Mouse (Mus musculus) cerebellum, postnatal 25 days (tissue): Measurements from ENCODE around the gene Ly6g5c.

ENCODE experiments used
- DNase-seq, 2 experiments: peaks; one replicate each; pipeline ENCODE4 v3.0.0; 2021; ENCODE audit warnings: mixed read lengths in 2 of 2

The Ly6g5c gene

DNA sequence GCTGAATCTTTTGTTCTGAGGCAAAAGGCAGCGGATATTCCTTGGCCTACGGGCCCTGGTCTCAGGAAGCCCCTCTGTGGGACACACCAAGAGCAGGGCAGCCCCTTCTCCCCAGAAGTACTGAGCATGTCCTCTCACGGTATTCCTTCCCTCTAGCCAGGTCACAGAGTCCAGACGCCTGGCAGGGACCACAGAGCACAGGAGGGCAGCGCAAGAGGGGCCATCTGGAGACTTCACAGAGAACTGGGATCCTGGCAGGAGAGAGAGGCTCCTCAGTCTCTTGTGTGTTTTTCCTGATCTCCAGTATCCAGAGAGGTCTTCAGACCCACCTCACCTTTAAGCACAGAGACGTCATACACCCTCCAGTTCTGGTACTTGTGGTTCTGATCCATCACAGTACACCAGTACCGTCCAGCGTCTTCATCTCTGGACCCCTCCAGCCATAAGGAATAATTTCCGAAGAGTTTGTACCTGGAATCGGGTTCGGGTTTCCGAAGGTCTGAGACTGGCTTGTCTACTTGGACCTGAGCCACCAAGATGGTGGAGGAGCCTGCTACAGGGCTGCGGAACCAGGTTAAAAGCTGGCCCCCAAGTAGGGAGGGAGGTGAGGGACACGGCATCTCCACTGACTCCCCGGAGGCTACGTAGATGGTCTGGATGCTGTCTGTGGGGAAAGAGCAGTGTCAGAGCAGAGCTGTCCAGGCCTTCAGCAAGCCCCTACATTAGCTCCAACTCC lies 25.1 kb upstream of the Ly6g5c start:
- peak; percentile 82 to 83 for DNase-seq

DNA sequence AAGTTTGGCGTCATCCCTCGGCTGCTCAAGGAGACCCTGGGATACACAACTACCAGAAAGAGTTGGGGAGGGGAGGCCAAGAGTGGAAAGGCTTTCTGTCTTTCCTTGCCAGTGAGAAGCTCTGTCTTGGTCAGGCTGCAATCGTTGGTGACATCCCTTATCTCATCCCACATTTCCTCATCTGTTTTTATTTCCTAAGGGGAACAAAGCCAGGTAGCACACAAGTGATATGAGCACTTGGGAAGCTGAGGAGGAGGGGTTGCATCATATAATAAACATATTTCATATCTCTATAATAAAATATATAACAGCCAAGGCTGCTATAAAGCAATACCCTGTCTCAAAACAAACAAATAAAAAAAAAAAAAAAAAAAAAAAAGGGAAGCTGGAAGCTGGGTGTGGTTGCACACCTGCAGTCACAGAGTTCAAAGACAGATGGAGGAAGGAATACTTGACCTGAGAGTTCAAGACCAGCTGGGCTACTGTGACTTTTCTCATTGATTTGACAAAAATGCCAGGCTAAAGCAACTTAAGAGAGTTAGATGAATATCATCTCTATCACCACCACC lies 24.1 kb upstream of the Ly6g5c start:
- no peak for DNase-seq

DNA sequence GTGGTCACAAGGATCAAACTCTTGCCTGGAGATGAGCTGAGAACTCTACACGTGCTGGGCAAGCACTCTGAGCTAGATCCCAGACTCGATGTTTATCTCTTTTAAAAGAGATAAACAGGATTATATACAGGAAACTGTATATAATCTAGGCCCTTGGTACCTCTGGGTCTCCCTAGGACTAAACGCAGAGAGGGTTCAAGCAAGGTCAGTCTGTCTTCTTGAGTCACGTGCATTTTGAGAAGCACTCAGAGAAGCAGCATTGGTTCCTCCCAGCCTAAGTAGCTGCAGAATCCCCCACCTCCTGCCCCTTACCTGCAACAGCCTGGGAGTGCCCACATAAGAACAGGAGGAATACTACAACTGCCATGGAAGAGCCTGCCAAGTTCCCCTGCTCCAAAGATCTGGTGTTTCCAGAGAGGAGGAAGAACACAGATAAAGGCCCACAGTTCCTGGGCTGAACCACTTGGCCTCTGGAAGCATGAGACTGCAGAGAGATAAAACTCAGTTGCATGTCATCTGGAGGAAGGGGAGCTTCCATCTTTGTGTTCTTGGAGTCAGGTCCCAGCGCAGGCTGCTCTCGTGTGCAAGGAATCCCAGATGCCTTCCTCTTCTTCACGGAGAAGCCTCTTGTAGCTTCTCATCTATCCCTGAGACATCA lies 22.7 kb upstream of the Ly6g5c start, which contains the start of gene Ly6g6f:
TSS of gene Ly6g6f (minus strand) at position 403 of the 658 bp plus-strand sequence.
- no peak for DNase-seq

DNA sequence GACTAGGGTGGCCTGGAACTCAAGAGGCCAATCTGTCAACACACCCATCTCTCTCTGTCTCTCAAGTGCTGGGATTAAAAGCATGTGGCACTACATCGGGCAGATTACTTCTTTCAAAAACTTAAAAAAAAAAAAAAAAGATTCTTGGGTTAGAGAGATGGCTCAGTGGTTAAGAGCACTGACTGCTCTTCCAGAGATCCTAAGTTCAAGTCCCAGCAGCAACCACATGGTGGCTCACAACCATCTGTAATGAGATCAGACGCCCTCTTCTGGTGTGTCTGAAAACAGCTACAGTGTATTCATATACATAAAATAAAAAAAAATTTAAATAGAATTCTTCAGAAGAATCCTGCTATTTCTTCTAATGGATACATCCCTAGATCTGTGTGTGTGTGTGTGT lies 19.9 kb upstream of the Ly6g5c start:
- DNase-seq: peak in 1 of 2 experiments; percentile 48

DNA sequence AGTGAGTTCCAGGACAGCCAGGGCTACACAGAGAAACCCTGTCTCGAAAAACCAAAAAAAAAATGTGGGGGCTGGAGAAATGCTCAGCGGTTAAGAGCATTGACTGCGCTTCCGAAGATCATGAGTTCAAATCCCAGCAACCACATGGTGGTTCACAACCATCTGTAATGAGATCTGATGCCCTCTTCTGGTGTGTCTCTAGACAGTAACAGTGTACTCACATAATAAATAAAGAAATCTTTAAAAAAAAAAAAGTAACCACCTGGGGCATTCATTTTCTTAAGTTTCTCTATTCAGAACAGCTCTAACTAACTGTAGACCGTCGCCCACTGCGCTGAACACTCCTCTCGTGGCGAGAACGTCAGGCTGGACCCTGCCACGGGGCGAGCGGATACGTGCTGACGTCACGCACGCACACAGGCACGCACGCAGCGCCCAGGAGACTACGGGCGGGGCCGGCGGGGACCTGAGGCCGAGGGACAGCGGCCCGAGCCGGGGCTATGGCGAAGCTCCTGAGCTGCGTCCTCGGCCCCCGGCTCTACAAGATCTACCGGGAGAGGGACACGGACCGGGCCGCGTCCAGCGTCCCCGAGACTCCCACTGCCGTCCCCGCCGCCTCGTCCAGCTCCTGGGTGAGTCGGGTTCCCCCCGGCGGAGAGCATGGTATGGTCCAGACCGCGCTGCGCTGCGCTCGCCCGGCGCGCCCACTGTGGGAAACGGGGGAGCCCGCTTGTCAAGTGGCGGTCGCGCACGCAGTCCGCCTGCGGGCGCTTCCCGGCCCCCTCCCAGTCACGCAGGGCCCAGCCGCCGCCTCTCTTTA lies 19.0 kb upstream of the Ly6g5c start, which contains the start of gene Abhd16a:
TSS of gene Abhd16a (plus strand) at position 439 of the 820 bp plus-strand sequence.
- peak; percentile 96 to 97 for DNase-seq

DNA sequence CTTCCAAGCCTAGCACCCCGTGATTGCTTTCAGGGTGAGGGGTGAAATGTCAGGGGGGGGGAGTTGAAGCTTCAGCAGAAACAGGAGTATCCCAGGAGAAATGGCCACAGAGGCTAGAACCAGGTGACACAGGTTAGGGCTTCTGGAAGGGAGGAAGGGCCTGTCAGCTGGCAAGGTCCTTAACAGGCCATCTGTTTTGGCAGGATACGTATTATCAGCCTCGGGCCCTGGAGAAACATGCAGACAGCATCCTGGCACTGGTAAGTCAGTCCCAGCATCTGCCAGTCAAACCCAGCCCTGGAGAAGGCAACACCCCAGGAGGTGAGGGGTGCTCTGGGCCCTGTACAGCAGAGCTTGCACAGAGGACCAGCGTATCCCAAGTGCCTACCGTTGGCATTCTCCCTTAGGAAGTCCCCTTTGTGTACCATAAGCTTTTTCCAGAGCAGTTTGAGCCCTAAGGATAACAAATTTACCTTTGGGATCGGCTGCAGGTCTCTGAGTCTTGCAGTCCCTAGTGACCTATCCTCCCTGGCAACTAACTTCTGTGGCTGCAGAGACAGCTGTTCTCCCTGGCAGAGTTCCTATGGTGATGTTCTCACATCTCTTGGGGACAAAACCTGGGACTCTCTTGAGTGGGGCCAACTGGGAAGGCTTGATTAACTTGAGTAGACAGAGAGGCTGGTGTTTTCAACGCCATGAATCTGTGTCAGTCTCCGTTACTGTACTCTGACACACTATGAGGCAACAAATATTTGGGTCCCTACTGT lies 17.7 kb upstream of the Ly6g5c start:
- peak; percentile 87 for DNase-seq

DNA sequence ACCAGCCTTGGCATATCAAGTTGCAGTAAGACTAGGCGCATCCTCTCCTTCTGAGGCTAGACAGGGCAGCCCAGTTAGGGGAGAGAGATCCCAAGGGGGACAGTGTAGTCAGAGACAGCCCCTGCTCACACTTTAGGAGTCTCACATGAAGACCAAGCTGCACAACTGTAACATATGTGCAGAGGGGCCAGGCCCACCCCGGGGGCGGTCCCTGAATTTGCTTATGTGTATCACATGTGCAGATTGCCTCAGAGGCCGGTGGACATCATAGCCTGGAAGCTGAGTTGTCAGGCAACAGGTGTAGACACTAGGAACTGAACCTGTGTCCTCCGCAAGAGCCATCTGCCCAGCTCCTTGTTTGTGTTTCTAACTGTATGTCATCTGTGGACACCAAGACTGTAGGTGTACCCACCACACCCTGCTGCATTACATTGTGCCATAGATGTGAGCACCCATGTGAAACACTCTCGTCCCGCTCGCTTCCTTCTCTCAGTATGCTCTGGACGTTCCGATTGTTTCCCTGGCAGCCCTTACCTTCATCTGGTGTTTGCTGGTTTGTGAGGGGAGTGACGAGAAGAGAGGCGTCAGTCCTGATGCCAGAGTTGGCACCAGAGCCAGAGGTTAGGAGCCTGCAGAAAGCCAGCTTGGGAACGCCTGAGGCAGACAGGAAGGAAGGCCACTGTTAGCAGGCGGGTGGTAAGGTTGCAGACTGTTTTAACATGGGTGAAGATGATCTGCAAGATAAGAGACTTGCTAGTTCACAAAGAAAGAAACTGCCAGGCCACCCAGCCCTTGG lies 15.5 kb upstream of the Ly6g5c start:
- no peak for DNase-seq

DNA sequence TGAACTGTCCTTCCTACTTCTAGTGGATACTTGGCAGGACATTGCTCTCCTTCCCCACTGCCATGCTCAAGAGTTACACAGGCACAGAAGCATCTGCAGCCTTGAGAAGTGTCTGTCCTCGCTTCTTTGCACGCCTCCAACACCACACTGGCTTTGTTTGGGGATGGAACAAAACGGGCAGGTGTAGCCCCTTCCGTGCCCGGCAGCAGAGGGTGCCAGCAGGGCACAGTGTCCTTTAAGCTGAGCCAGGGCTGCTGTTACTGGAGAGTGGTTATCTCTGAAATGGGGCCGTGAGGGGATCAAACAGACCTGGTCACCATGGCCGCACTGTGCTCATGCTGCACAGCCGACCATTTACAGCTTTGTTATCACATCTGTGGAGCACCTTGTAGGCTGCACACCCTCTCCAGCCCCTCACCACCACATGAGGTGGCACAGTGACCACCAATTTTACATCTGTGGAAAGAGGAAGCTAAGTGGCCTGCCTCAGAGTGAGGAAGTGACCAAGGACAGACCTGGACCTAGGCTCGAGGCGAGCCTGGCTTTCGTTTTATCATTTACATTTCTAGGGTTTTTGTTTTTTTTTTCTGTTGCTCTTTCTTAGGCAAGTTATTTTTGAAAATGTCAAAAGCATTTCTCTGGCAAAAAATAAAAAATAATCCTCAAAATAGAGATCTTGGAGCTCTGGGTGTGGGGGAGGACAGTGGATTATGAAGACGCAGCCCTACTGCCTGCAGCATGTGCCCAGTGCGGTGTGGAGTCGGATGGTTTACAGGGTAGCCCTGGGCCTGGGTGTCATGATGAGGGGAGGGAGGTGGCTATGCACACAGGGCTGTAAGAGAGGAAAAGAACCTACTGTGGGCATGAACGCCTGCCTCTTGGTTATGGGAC lies 13.4 kb upstream of the Ly6g5c start:
- DNase-seq: peak in 1 of 2 experiments; percentile 40

DNA sequence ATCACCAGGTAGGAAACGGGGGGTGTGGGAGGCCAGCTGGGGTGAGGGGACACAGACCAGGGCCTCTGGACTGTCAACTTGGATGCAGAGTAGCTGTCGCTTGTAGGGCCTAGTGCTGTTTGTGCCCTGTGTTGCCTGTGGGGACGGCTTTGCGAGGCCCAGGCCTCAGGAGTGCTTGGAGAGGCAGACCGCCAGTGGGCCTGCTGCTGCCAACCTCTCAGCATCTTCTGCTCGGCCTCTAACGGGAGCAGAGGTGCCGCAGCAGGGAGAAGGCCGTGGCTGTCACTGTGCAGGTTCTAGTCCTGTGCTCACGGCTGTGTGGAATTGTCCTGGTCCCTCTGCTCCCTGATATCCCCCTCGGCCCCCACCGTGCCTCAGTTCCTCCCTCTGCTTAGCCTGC lies 11.5 kb upstream of the Ly6g5c start:
- peak; percentile 61 to 63 for DNase-seq

DNA sequence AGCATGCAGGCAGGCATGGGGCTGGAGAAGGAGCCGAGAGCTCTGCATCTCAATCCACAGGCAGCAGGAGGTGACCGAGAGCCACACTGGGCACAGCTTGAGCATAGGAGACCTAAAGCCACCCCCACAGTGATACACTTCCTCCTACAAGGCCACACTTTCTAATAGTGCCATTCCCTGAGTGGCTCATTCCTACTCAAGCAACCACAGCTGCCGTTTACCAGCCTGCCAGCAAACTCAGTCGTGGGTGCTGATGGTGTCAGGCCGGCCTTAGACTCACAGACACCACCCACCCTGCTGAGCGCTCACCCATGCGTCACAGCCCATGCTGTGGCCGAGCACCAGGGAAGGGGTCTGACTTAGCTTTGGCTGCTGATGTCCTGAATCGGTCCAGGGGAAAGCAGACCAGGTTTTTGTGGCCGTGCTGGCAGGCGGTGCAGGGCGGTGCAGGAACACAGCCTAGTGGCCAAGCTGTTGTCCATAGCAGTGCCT lies 10.9 kb upstream of the Ly6g5c start:
- DNase-seq: peak; percentile 79 to 82

DNA sequence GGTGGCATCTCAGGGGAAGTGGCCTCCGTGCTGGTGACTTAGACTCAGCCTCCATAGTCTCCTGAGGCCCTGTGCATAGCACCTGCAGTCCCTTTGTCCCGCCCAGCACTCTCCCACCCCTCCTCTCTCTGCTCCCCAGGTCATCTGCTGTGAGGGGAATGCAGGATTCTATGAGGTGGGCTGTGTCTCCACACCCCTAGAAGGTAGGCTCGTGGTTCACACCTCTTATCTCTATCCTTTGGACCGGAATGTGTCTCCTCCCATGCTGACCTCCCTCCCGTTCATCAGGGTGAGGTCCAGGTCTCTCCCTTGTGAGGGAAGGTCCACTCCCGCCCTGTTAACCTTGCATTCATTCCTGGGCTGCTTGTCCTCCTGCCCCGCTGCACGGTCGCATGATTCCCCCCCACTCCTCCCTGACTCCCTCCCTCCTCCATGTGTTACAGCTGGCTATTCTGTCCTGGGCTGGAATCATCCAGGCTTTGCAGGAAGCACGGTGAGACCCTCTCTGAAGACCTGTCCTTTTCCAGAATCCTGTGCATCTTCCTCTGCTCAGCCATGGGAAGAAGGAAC lies 7.8 kb upstream of the Ly6g5c start:
- DNase-seq: peak in 1 of 2 experiments; percentile 29

DNA sequence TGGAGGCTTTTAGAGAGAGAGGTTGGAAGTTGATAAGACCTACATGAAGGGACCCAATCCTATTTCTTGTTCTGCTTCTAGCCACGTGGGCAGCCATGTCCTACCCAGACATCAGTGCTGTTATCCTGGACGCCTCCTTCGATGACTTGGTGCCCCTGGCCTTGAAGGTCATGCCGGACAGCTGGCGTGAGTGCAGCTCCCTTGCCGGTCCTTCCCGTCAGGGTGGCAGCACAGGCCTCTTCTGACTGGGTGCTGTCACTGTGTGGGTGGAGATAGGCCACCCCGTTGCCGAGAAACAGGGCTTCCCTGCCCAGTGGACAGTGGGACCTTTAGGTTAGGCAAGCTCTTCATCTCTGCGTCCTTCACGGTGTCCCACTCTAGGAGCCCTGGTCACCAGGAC lies 6.9 kb upstream of the Ly6g5c start:
- DNase-seq: no peak

DNA sequence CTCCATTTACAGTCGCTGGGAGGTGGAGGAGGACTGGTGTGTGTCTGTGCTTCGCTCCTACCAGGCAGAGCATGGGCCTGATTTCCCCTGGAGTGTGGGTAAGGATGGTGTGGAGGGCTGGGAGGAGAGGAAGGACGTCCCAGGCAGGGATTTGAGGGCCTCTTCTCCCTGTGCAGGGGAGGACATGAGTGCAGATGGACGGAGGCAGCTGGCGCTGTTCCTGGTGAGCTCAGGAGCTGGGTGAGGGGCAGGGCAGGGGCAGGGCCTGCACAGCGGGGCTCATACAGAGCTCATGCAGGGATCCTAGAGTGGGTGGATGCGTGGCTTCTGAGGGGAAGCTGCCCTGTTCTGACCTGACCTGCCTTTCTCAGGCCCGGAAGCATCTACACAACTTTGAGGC lies 5.8 kb upstream of the Ly6g5c start:
- DNase-seq: peak; percentile 44 to 63

DNA sequence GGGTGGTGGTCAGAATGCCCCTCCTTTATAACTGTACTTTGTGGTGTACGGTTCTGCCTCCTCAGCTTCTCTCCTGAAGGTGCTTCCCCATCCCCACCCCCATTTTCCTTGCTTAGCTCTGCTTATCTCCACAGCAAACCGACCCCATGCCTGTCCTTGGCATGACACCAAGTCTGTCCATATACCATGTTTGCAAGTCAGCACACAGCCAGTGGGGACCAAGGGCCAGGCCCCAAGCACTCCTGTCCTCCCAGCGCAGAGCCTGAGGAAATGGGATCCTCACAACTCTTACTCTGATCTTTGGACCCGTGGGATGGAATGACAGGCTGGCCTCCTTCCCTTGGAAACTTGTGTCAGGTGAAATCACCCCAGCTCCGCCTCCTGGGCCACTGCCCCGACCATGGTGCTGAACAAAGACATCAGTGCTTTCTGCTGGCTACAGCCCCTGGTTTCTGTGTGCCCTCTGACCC lies 4.8 kb upstream of the Ly6g5c start:
- DNase-seq: peak in 1 of 2 experiments; percentile 47

DNA sequence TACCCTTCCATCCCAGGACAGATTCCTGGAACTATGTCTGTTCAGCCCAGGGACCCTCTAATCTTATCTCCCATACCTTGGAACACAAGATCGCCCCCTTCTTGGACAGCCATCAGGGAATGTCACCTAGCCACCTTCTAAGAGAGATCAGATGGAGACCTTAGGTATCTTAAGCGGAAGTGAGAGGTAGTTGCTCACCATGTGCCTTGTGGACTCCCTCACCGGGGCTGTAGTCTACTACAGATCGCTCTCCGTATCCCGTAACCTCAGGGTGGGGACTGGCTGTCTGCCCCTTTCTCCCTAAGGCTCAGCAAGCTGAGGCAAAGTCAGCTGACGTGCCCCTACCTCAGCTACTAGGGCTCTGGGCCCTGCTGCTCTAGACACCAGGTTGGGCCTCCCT lies 4.0 kb upstream of the Ly6g5c start:
- no peak for DNase-seq

DNA sequence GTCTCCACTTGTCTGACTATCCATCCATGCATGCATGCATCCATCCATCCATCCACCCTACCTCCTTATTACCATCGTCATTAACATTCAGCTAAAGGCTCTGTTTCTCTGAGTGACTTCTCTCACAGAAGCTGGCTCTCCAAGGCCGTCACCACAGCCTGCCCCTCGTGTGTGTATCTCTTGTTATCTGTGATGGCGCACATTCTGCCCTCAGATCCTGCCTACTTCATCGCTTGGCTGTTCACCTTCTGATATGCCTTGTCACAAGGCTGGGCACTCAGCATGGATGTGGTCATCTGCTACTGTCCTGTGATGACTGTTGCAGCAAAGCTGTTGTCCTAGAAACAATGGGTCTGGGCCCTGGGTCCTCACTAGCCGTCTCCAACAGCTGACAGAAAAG lies 3.3 kb upstream of the Ly6g5c start:
- peak in 1 of 2 experiments; percentile 19 for DNase-seq

DNA sequence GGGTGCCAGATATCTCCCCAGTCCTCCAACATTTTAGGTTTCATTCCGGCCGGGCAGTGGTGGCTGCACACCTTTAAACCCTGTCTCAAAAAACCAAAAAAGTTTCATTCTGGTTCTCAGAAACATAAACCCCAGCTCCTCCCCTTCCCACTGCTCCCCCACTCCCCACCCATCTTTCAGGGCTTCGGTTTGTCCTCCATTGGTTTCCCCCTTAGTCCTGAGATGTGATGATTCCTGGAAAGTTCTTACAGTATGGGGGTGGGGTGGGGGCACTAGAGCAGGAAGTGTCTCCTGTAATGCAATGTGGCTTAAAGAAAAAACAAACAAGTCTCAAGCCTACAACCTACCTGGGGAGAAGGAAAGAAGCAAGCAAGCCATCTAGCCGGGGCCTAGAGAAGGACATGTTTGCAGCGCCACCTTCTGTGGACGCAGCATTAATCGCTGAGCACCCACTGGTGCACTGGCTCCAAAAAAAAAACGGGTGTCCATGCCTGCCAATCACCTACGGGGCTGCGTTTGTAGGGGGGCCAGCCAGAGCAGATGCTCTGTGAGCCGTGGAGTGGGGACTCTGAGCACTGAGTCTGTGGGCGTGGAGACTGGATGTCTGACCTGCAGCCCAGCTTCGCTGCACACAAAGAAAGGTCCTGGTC lies 2.2 kb upstream of the Ly6g5c start:
- peak; percentile 77 to 82 for DNase-seq

DNA sequence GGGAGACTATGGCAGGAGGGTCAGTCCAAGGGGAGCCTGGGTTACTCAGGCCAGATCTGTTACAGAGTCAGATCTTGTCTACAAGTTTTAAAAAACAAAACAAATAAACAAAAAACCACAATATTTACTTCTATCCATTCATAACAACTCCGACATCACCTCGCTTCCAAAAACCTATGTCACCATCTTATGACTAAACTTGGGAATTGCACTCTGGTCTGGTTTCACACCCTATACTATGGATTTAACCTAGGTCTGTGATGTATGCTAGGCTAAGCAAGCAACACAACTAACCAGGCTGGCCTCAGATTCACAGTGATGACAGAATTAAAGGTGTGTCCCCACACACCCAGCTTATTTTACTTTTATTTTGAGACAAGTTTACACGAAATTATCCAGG lies 1.6 kb upstream of the Ly6g5c start:
- DNase-seq: no peak

DNA sequence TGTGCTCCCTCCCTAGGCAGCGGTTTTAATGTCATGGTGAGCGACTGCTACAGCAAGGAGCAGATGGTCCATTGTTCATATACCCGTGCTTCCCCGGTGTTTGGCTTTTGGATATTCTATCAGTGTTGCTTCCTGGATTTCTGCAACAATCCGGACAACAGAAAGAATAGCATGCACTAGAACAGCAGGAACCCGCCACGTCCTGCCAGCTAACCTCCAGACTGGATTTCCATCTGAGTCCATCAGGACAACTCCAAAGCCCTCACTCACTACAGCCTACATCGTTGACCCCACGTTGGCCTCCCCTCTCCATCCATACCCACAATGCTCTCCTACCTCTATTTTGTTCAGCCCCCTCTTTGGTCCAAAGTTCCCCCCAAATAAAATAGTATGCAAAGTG lies 3.7 kb downstream of the Ly6g5c start:
- no peak for DNase-seq
